Mouse (Mus musculus): ENCODE measurements around the gene Ttc38. TPM values are rescaled to one million over a fixed set of nuclear protein-coding genes. Genes with fewer than 3 reads are reported as not detected.
A peak's percentile ranks its signal among the peaks of the same experiment; 100 is the strongest.

Gene Ttc38
- polyA plus RNA-seq, 1 experiment from 2014 or later: 6.4 TPM

- Histone ChIP-seq H3K4me3 (ENCODE audit: low read length) (no peak overlapping the region), H3K9ac (ENCODE audit: low read depth, low read length) (no peak overlapping the region), H3K27ac (ENCODE audit: low read depth, low read length) (no peak overlapping the region), H3K27me3 (ENCODE audit: control insufficient read depth, insufficient read depth, low read length) (no peaks in the 10 kb centered on the region), H3K36me3 (ENCODE audit: control insufficient read depth, insufficient read depth, low read length) (no peaks in the 10 kb centered on the region), H3K9me3 (ENCODE audit: control insufficient read depth, low read length) (no peaks in the 10 kb centered on the region), H3K4me1 (ENCODE audit: control insufficient read depth, insufficient read depth, low read length) (no peaks in the 10 kb centered on the region), H3K4me2 (replicated peaks; ENCODE audit: low read depth, low read length) (no peak overlapping the region)
- no peak for ATAC-seq (ENCODE audit: low FRiP score, low TSS enrichment)
- 82% methylated on average over 6 of the region's 6 CpGs for WGBS
These were observed 36.6 kb upstream of the Ttc38 start for GRCm38 (mm10) chr15:85795516-85795915.

DNA sequence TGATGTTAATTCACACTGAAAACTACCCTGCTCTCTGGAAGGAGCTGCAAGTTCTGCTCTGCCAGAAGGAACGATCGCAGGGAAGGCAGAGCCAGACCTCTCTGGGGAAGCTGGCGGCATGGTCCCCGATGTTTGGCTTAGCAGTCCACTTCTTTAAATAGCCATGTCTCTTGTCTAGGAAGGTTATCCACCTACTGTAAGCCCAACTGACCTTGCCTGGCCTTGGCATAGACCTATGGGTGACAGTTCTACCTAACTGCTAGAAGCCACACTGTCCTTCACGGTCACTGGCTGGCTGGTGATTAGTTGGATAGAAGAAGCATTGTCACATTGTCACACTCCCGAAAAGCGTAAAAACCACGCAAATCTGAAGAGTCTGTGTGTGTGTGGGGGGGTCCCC, 33.4 kb upstream of the Ttc38 start:
- no peak overlapping the region for H3K9ac ChIP-seq (ENCODE audit: low read depth, low read length)
- H3K27ac ChIP-seq (ENCODE audit: low read depth, low read length): no peak overlapping the region
- H3K4me1 ChIP-seq (ENCODE audit: control insufficient read depth, insufficient read depth, low read length): no peaks in the 10 kb centered on the region
- no peak for ATAC-seq (ENCODE audit: low FRiP score, low TSS enrichment)
- no peak overlapping the region for H3K4me2 ChIP-seq (replicated peaks; ENCODE audit: low read depth, low read length)
- H3K9me3 ChIP-seq (ENCODE audit: control insufficient read depth, low read length): no peaks in the 10 kb centered on the region
- H3K36me3 ChIP-seq (ENCODE audit: control insufficient read depth, insufficient read depth, low read length): no peaks in the 10 kb centered on the region
- WGBS: 95% methylated on average over 8 of the region's 8 CpGs
- H3K4me3 ChIP-seq (ENCODE audit: low read length): no peak overlapping the region
- no peaks in the 10 kb centered on the region for H3K27me3 ChIP-seq (ENCODE audit: control insufficient read depth, insufficient read depth, low read length)

- H3K36me3 ChIP-seq (ENCODE audit: control insufficient read depth, insufficient read depth, low read length): no peaks in the 10 kb centered on the region
- no peaks in the 10 kb centered on the region for H3K4me1 ChIP-seq (ENCODE audit: control insufficient read depth, insufficient read depth, low read length)
- H3K9me3 ChIP-seq (ENCODE audit: control insufficient read depth, low read length): no peaks in the 10 kb centered on the region
- 80% methylated on average over 2 of the region's 2 CpGs for WGBS
- H3K27ac ChIP-seq (ENCODE audit: low read depth, low read length): no peak overlapping the region
- no peak overlapping the region for H3K4me2 ChIP-seq (replicated peaks; ENCODE audit: low read depth, low read length)
- no peak overlapping the region for H3K9ac ChIP-seq (ENCODE audit: low read depth, low read length)
- ATAC-seq (ENCODE audit: low FRiP score, low TSS enrichment): no peak
- no peaks in the 10 kb centered on the region for H3K27me3 ChIP-seq (ENCODE audit: control insufficient read depth, insufficient read depth, low read length)
- no peak overlapping the region for H3K4me3 ChIP-seq (ENCODE audit: low read length)
These were observed 29.2 kb upstream of the Ttc38 start for GRCm38 (mm10) chr15:85802931-85803330.

- Histone ChIP-seq H3K4me2 (replicated peaks; ENCODE audit: low read depth, low read length) (no peak overlapping the region), H3K9ac (ENCODE audit: low read depth, low read length) (no peak overlapping the region), H3K36me3 (ENCODE audit: control insufficient read depth, insufficient read depth, low read length) (no peaks in the 10 kb centered on the region), H3K4me1 (ENCODE audit: control insufficient read depth, insufficient read depth, low read length) (no peaks in the 10 kb centered on the region), H3K27me3 (ENCODE audit: control insufficient read depth, insufficient read depth, low read length) (no peaks in the 10 kb centered on the region), H3K9me3 (ENCODE audit: control insufficient read depth, low read length) (no peaks in the 10 kb centered on the region), H3K4me3 (ENCODE audit: low read length) (no peak overlapping the region), H3K27ac (ENCODE audit: low read depth, low read length) (no peak overlapping the region)
- ATAC-seq (ENCODE audit: low FRiP score, low TSS enrichment): no peak
- WGBS: 71% methylated on average over 4 of the region's 4 CpGs
These were observed 25.2 kb upstream of the Ttc38 start for GRCm38 (mm10) chr15:85806886-85807285.

DNA sequence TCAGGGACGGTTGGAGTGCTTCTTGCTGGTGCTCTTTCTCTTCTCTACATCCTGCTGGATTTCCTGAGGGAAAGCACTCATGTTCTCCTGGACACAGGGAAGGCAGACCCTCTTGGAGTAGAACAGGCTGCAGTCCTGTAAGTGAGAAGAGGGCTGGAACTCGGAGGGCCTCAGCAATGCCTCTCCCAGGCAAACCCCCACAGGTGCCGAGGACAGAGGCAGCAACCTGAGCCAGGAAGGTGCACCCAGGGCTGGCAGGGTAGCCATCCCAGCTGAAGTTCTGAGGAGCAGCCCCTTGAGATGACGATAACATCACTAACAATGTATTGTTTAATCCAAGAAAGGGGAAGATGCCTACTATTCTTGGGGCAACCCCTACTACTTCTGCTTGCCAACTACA, 24.7 kb upstream of the Ttc38 start:
- H3K4me2 ChIP-seq (replicated peaks; ENCODE audit: low read depth, low read length): no peak overlapping the region
- H3K9me3 ChIP-seq (ENCODE audit: control insufficient read depth, low read length): no peaks in the 10 kb centered on the region
- H3K27me3 ChIP-seq (ENCODE audit: control insufficient read depth, insufficient read depth, low read length): no peaks in the 10 kb centered on the region
- no peak for ATAC-seq (ENCODE audit: low FRiP score, low TSS enrichment)
- no peak overlapping the region for H3K27ac ChIP-seq (ENCODE audit: low read depth, low read length)
- H3K36me3 ChIP-seq (ENCODE audit: control insufficient read depth, insufficient read depth, low read length): no peaks in the 10 kb centered on the region
- no peak overlapping the region for H3K9ac ChIP-seq (ENCODE audit: low read depth, low read length)
- no peaks in the 10 kb centered on the region for H3K4me1 ChIP-seq (ENCODE audit: control insufficient read depth, insufficient read depth, low read length)
- no peak overlapping the region for H3K4me3 ChIP-seq (ENCODE audit: low read length)
- 83% methylated on average over 4 of the region's 4 CpGs for WGBS

- no peaks in the 10 kb centered on the region for H3K9me3 ChIP-seq (ENCODE audit: control insufficient read depth, low read length)
- H3K36me3 ChIP-seq (ENCODE audit: control insufficient read depth, insufficient read depth, low read length): no peaks in the 10 kb centered on the region
- H3K27me3 ChIP-seq (ENCODE audit: control insufficient read depth, insufficient read depth, low read length): no peaks in the 10 kb centered on the region
- ATAC-seq (ENCODE audit: low FRiP score, low TSS enrichment): no peak
- H3K4me1 ChIP-seq (ENCODE audit: control insufficient read depth, insufficient read depth, low read length): no peaks in the 10 kb centered on the region
- no peak overlapping the region for H3K4me3 ChIP-seq (ENCODE audit: low read length)
- WGBS: 77% methylated on average over 6 of the region's 6 CpGs
- H3K9ac ChIP-seq (ENCODE audit: low read depth, low read length): no peak overlapping the region
- no peak overlapping the region for H3K27ac ChIP-seq (ENCODE audit: low read depth, low read length)
- H3K4me2 ChIP-seq (replicated peaks; ENCODE audit: low read depth, low read length): no peak overlapping the region
These were observed 24.1 kb upstream of the Ttc38 start for GRCm38 (mm10) chr15:85808031-85808430.

DNA sequence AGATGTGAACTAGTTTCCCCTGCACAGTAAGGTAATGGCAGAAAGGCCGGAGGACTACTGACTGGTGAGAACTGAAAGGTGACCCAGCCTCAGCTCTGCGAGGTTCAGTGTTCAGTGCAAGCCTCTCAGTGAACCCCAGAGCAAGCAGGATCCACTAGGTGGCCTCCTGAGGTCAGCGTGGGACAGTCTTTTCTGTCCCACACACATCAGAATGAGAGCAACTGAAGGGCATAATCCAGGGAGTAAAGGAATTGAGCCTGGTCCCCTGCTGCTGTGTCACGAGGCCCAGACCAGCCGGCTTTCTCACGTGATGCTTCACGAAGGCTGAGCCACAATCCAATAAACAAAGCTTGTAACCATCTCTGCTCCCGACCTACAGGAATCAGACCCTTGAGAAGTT, 23.7 kb upstream of the Ttc38 start:
- ATAC-seq (ENCODE audit: low FRiP score, low TSS enrichment): no peak
- Histone ChIP-seq H3K4me1 (ENCODE audit: control insufficient read depth, insufficient read depth, low read length) (no peaks in the 10 kb centered on the region), H3K27ac (ENCODE audit: low read depth, low read length) (no peak overlapping the region), H3K9ac (ENCODE audit: low read depth, low read length) (no peak overlapping the region), H3K9me3 (ENCODE audit: control insufficient read depth, low read length) (no peaks in the 10 kb centered on the region), H3K36me3 (ENCODE audit: control insufficient read depth, insufficient read depth, low read length) (no peaks in the 10 kb centered on the region), H3K27me3 (ENCODE audit: control insufficient read depth, insufficient read depth, low read length) (no peaks in the 10 kb centered on the region), H3K4me3 (ENCODE audit: low read length) (no peak overlapping the region), H3K4me2 (replicated peaks; ENCODE audit: low read depth, low read length) (no peak overlapping the region)
- WGBS: 63% methylated on average over 8 of the region's 8 CpGs

GRCm38 (mm10) chr15:85809091-85809490, 23.0 kb upstream of the Ttc38 start:
- WGBS: 87% methylated on average over 12 of the region's 12 CpGs
- H3K9ac ChIP-seq (ENCODE audit: low read depth, low read length): no peak overlapping the region
- no peaks in the 10 kb centered on the region for H3K4me1 ChIP-seq (ENCODE audit: control insufficient read depth, insufficient read depth, low read length)
- no peak overlapping the region for H3K4me3 ChIP-seq (ENCODE audit: low read length)
- ATAC-seq (ENCODE audit: low FRiP score, low TSS enrichment): no peak
- no peaks in the 10 kb centered on the region for H3K9me3 ChIP-seq (ENCODE audit: control insufficient read depth, low read length)
- no peak overlapping the region for H3K4me2 ChIP-seq (replicated peaks; ENCODE audit: low read depth, low read length)
- H3K36me3 ChIP-seq (ENCODE audit: control insufficient read depth, insufficient read depth, low read length): no peaks in the 10 kb centered on the region
- H3K27ac ChIP-seq (ENCODE audit: low read depth, low read length): no peak overlapping the region
- no peaks in the 10 kb centered on the region for H3K27me3 ChIP-seq (ENCODE audit: control insufficient read depth, insufficient read depth, low read length)

- H3K4me2 ChIP-seq (replicated peaks; ENCODE audit: low read depth, low read length): peak overlapping the region; percentile 60
- H3K27me3 ChIP-seq (ENCODE audit: control insufficient read depth, insufficient read depth, low read length): no peaks in the 10 kb centered on the region
- H3K36me3 ChIP-seq (ENCODE audit: control insufficient read depth, insufficient read depth, low read length): no peaks in the 10 kb centered on the region
- no peak overlapping the region for H3K27ac ChIP-seq (ENCODE audit: low read depth, low read length)
- no peaks in the 10 kb centered on the region for H3K4me1 ChIP-seq (ENCODE audit: control insufficient read depth, insufficient read depth, low read length)
- H3K4me3 ChIP-seq (ENCODE audit: low read length): peak overlapping the region; percentile 77; the same call in 1 of the 2 replicates
- H3K9me3 ChIP-seq (ENCODE audit: control insufficient read depth, low read length): no peaks in the 10 kb centered on the region
- no peak for ATAC-seq (ENCODE audit: low FRiP score, low TSS enrichment)
- H3K9ac ChIP-seq (ENCODE audit: low read depth, low read length): no peak overlapping the region
- 76% methylated on average over 5 of the region's 5 CpGs for WGBS
These were observed 21.7 kb upstream of the Ttc38 start for GRCm38 (mm10) chr15:85810462-85810805.
